Mouse (Mus musculus): ENCODE measurements around the gene Parp6.

DNA sequence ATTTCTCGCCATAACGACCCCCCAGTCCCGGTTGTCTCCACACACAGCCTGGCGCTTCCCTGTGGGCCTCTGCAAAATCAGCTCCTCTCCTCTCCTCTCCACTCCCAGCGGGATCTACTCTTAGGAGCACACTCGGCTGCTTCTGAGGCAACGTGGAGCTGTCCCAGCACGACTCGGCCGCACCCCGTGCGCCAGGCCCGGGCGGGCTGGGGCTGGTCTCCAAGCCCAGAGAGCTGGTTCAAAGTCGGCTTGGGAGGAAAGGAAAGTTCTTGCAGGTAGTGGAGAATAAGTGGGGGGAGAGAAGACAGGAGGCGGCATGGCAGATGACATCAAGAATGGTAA lies 63.4 kb downstream of the Parp6 start:
- TF ChIP-seq EP300 (optimal IDR thresholded peaks at IDR 0.05) (no peak), CTCF (IDR thresholded peaks at IDR 0.05; ENCODE audit: low read depth) (no peak)
